Mouse (Mus musculus): ENCODE measurements around the gene Tnip1.

DNA sequence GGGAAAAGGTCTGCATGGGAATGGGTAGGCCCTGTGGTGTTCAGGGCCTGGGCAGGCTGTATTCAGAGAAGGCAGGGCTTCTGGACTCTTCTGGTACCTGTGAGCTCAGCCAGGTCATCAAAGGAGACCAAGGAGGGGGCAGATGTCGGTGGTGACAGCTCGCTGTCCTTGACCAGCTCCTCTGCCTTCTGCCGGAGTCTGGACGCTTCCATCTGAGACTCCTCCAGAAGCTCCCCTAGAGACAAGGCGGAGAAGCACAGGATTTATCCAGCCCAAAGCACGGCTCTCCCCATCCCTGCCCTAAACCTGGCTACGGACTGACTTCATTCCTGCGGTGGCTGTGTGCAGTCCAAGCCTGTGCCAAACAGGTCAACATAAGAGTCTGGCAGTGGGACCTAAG, 23.2 kb downstream of the Tnip1 start:
- TF ChIP-seq TAL1 (IDR thresholded peaks at IDR 0.05; ENCODE audit: low read length) (no peak), GATA1 (IDR thresholded peaks at IDR 0.05; ENCODE audit: low read length) (no peak)
